Mouse (Mus musculus) E14TG2a.4 (cell line): ENCODE measurements at regions not wholly inside any gene's neighbourhood (a gene's known extent, or its start where the extent isn't known, plus 50 kb on each side); places are given as distances from the start of the nearest gene placed in this dataset.

ENCODE experiments used
- CTCF ChIP-seq: conservative IDR thresholded peaks from 2 replicates; pipeline ENCODE4 v1.5.1; 2014; ENCODE audit warnings: low read length
- NANOG ChIP-seq: IDR thresholded peaks from 2 replicates; pipeline ENCODE4 v1.6.1; 2014; ENCODE audit warnings: borderline replicate concordance, low read length, mixed read lengths
- POU5F1 ChIP-seq: IDR thresholded peaks from 2 replicates; pipeline ENCODE4 v1.6.1; 2014; ENCODE audit warnings: low read length, borderline replicate concordance

DNA sequence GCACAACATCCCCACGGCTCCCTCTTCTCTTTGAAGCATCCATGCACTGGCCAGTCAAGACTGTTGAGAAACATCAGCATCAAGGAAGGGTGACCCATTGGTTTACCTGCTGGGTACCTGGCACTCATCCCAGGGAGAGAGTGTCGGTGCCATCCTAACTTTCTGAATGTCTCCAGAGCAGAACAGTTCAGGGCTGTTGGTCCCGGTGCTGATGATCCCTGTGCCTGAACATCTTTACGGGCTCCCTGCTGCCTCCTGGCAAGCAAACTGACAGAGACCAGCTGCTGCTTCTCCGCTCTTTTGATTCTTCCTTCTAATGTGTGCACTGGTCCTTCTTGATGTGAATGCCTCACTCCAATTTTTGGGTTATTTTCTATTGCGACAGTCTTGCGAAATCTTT is 142.2 kb downstream of the Ipmk start:
- TF ChIP-seq CTCF (no peak), POU5F1 (no peak), NANOG (no peak)
